Mouse (Mus musculus) CH12.LX (cell line): Measurements from ENCODE around the gene Acads. TPM values are rescaled to one million over a fixed set of nuclear protein-coding genes. Genes with fewer than 3 reads are reported as not detected.
"Not testable (repeated sequence)": the region's sequence is repeated elsewhere in the genome, so short reads cannot be mapped to it uniquely, and the experiment has no call there.

Experiments used
- DNase-seq: peaks from one replicate; pipeline ENCODE4 v3.0.0-alpha.2; 2013; ENCODE audit errors: extremely low read depth
- H3K27ac ChIP-seq: 2 replicates; pipeline ENCODE4 v1.5.1; 2012; ENCODE audit warnings: low read depth, mild to moderate bottlenecking, control low read depth, moderate library complexity; ENCODE audit not compliant: insufficient read depth
- H3K27me3 ChIP-seq: replicated peaks from 2 replicates; pipeline ENCODE3; 2012; ENCODE audit warnings: inconsistent platforms
- H3K36me3 ChIP-seq, 2 experiments: replicated peaks in 1 of 2; 2 replicates each; pipeline versions ENCODE3 to v1.6.1; 2012; ENCODE audit warnings: inconsistent platforms in 1 of 2, low read length in 1 of 2, mild to moderate bottlenecking in 1 of 2, mixed read lengths in 1 of 2, moderate library complexity in 1 of 2; ENCODE audit not compliant: control insufficient read depth in 1 of 2, insufficient read depth in 1 of 2
- H3K4me1 ChIP-seq, 2 experiments: 2 replicates each; pipeline ENCODE4 v1.6.1; 2012; ENCODE audit warnings: inconsistent platforms in 1 of 2, moderate library complexity in 1 of 2; ENCODE audit not compliant: insufficient read depth in 2 of 2, control insufficient read depth in 1 of 2
- H3K4me2 ChIP-seq: 2 replicates; pipeline ENCODE4 v1.6.1; 2012; ENCODE audit warnings: low read depth, mild to moderate bottlenecking, control low read depth; ENCODE audit not compliant: poor library complexity, insufficient read depth, severe bottlenecking
- H3K4me3 ChIP-seq, 3 experiments: fragments of 150-350 bp in 1 of 3; sonication (generic) in 1 of 3; replicated peaks in 1 of 3; 2 replicates each; pipeline versions ENCODE3 to v1.5.1; 2011 to 2012; ENCODE audit warnings: low read depth in 2 of 3, low read length in 2 of 3, mild to moderate bottlenecking in 2 of 3, moderate library complexity in 2 of 3, control low read depth in 1 of 3, improper control_type of control experiment in 1 of 3, inconsistent platforms in 1 of 3, mixed read lengths in 1 of 3; ENCODE audit not compliant: poor library complexity in 1 of 3
- H3K79me2 ChIP-seq: replicated peaks from 2 replicates; pipeline ENCODE4 v1.6.1; 2012; ENCODE audit warnings: mild to moderate bottlenecking, moderate library complexity; ENCODE audit not compliant: control insufficient read depth, poor library complexity, insufficient read depth, severe bottlenecking; ENCODE audit errors: extremely low read depth
- H3K9ac ChIP-seq: 2 replicates; pipeline ENCODE4 v1.6.1; 2012; ENCODE audit warnings: low read depth, mild to moderate bottlenecking, control low read depth, moderate library complexity; ENCODE audit not compliant: insufficient read depth
- H3K9me3 ChIP-seq: replicated peaks from 2 replicates; pipeline ENCODE3; 2012; ENCODE audit warnings: low read length, inconsistent platforms, mixed read lengths
- CTCF ChIP-seq, 2 experiments: IDR thresholded peaks in 1 of 2; conservative IDR thresholded peaks in 1 of 2; 2 replicates each; pipeline ENCODE4 v1.5.1; 2011 to 2012; ENCODE audit warnings: low read depth in 2 of 2, low read length in 2 of 2, improper control_type of control experiment in 1 of 2, inconsistent platforms in 1 of 2, mild to moderate bottlenecking in 1 of 2, moderate library complexity in 1 of 2
- GABPA ChIP-seq: IDR thresholded peaks from 2 replicates; pipeline ENCODE4 v1.6.1; 2012; ENCODE audit warnings: low read depth, low read length, improper control_type of control experiment, inconsistent platforms; ENCODE audit not compliant: insufficient replicate concordance
- JUN ChIP-seq: IDR thresholded peaks from 2 replicates; pipeline ENCODE4 v1.6.1; 2011; ENCODE audit warnings: low read depth, mild to moderate bottlenecking, low read length, improper control_type of control experiment, moderate library complexity; ENCODE audit not compliant: insufficient read depth
- KAT2A ChIP-seq: IDR thresholded peaks from 2 replicates; pipeline ENCODE4 v1.6.1; 2012; ENCODE audit warnings: low read length, improper control_type of control experiment, inconsistent platforms; ENCODE audit not compliant: insufficient replicate concordance
- NRF1 ChIP-seq: IDR thresholded peaks from 2 replicates; pipeline ENCODE4 v1.6.1; 2014; ENCODE audit warnings: low read depth, mild to moderate bottlenecking, inconsistent platforms, low read length, improper control_type of control experiment, moderate library complexity
- PAX5 ChIP-seq: IDR thresholded peaks from 2 replicates; pipeline ENCODE4 v1.6.1; 2012; ENCODE audit warnings: low read length, inconsistent platforms, mixed read lengths
- RAD21 ChIP-seq: IDR thresholded peaks from 2 replicates; pipeline ENCODE4 v1.6.1; 2011; ENCODE audit warnings: low read depth, mild to moderate bottlenecking, low read length, improper control_type of control experiment, moderate library complexity
- SMC3 ChIP-seq: IDR thresholded peaks from 2 replicates; pipeline ENCODE4 v1.6.1; 2011; ENCODE audit warnings: low read depth, low read length, improper control_type of control experiment
- USF1 ChIP-seq: IDR thresholded peaks from 2 replicates; pipeline ENCODE4 v1.6.1; 2014; ENCODE audit warnings: low read depth, mild to moderate bottlenecking, inconsistent platforms, low read length, improper control_type of control experiment
- ZNF384 ChIP-seq: IDR thresholded peaks from 2 replicates; pipeline ENCODE4 v1.6.1; 2012; ENCODE audit warnings: low read depth, low read length, improper control_type of control experiment, inconsistent platforms
- dilution Hi-C: fragments of 300-500 bp; cut with MboI; formaldehyde crosslinking; loops from 2 replicates; pipeline ENCODE4 v1.14.3; 2020; ENCODE audit warnings: low sequenced_read_pairs; ENCODE audit not compliant: extremely low pct_unique_long_range_greater_than_20kb, extremely low pct_ligation_motif_present
- in situ Hi-C: fragments of 300-500 bp; cut with MboI; formaldehyde crosslinking; loops from 3 replicates; pipeline ENCODE4 v1.14.3; 2019; ENCODE audit warnings: low sequenced_read_pairs, low pct_ligation_motif_present, low pct_unique_long_range_greater_than_20kb, mixed read lengths
- polyA plus RNA-seq: library from polyadenylated mRNA; unstranded; fragments of >175 nt; gene quantifications from 2 replicates; pipeline ENCODE4 v1.2.1, GENCODE M21; 2012; ENCODE audit warnings: low read depth; ENCODE audit not compliant: insufficient read length
- total RNA-seq, 2 experiments: library from RNA; depleted of rRNA; stranded (reverse); fragments of 300-350 nt in 1 of 2; fragments of >200 nt in 1 of 2; gene quantifications; 2 replicates each; pipeline ENCODE4 v1.2.3; 2012 to 2014

The Acads gene
- total and polyA plus RNA-seq, 3 experiments: 43.0 to 57.8 (median 43.1) TPM

DNA sequence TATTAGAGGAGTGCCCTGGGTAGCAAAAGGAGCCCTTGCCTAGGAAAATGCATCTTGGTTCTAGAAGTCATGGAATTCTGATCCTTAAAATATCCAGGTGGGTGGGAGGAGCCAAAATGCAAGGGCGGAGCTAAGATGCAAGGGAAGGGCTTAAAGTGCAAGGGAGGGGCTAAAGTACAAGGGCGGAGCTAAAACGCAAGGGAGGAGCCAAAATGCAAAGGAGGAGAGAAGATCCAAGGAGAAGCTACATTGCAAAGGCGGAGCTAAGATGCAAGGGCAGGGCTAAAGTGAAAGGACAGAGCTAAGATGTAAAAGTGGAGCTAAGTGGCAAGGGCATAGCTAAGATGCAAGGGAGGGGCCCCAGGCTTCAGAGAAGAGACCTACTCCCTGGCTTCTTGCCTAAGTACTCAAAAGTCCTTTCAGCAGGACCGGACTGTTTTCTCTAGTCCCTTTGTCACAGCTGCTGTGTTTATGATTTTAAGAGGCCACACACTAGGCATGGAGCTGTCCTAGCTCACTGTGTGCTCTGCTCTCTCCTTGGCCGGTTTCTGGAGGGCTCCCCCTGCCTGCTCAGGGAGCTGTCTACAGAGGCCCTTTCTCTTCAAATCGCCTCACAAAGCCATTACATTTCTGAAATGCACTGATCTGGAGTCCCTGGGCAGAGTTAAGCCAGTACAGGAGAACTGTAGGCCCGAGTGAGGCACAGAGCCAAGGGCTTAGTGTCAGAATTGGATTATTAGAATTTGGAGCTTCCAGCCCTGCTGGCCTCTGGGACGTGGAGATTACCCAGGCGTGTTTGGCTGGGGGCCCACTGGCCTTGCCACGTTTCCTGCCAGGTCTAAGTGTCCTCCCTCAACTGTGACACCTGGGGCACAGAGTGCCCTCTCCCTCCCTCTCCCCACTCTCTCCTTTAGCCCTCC lies 47.0 kb upstream of the Acads start (continued):
- TF ChIP-seq KAT2A: no peak
- no peak for TF ChIP-seq PAX5
- TF ChIP-seq ZNF384: no peak

- in situ Hi-C loops: loop anchor here (5.0 kb wide), 1 partner anchor 38 kb away; no protein-coding TSS in a partner anchor
- H3K4me1 ChIP-seq: peaks cover 11 to 34% of the 10 kb centered on the region in 2 experiments
These were observed 46.2 kb upstream of the Acads start for GRCm38 (mm10) chr5:115165351-115165750.

GRCm38 (mm10) chr5:115164446-115164845 lies 45.3 kb upstream of the Acads start:
- H3K4me3 ChIP-seq, H3K9me3 ChIP-seq, in situ Hi-C loops, H3K9ac ChIP-seq, dilution Hi-C loops, H3K79me2 ChIP-seq, H3K27ac ChIP-seq, DNase-seq, H3K27me3 ChIP-seq, H3K4me2 ChIP-seq, H3K36me3 ChIP-seq: not testable (repeated sequence)
- H3K4me1 ChIP-seq: peaks cover 11 to 43% of the 10 kb centered on the region in 2 experiments

More at GRCm38 (mm10) chr5:115165351-115165750, 46.2 kb upstream of the Acads start:
- TF ChIP-seq SMC3 (peak; percentile 32; the same call in 1 of the 2 replicates), USF1 (no peak), CTCF (conservative IDR thresholded peaks at IDR 0.05 in 1 of 2, IDR thresholded peaks at IDR 0.05 in 1 of 2; ENCODE audit: low read depth in 2 of 2, low read length in 2 of 2) (peak in 1 of 2 experiments; percentile 43; a peak in 2 of 4 replicates), JUN (no peak), RAD21 (no peak; the same call in none of the 2 replicates)
- Histone ChIP-seq H3K9ac (no peak overlapping the region), H3K4me2 (no peak overlapping the region), H3K27ac (no peak overlapping the region), H3K79me2 (no peaks in the 10 kb centered on the region), H3K9me3 (no peaks in the 10 kb centered on the region), H3K36me3 (no peaks in the 10 kb centered on the region), H3K4me3 (no peak overlapping the region), H3K27me3 (no peaks in the 10 kb centered on the region)
- DNase-seq: no peak
- dilution Hi-C loops: no loop called here

GRCm38 (mm10) chr5:115163563-115163962 lies 44.4 kb upstream of the Acads start:
- no peak overlapping the region for H3K27ac ChIP-seq
- no peak overlapping the region for H3K9ac ChIP-seq
- H3K4me3 ChIP-seq: no peak overlapping the region
- dilution Hi-C loops: no loop called here
- H3K36me3 ChIP-seq: no peaks in the 10 kb centered on the region
- H3K4me1 ChIP-seq: peaks cover 11 to 48% of the 10 kb centered on the region in 2 experiments
- H3K9me3 ChIP-seq: no peaks in the 10 kb centered on the region
- TF ChIP-seq GABPA (no peak), SMC3 (peak; percentile 56), RAD21 (peak; percentile 34), CTCF (conservative IDR thresholded peaks at IDR 0.05 in 1 of 2, IDR thresholded peaks at IDR 0.05 in 1 of 2; ENCODE audit: low read depth in 2 of 2, low read length in 2 of 2) (peak; percentile 37 to 58; a peak in 3 of 4 replicates), NRF1 (peak; percentile 64)
- H3K4me2 ChIP-seq: no peak overlapping the region
- in situ Hi-C loops: no loop called here
- no peak for DNase-seq
- H3K79me2 ChIP-seq: no peaks in the 10 kb centered on the region
- H3K27me3 ChIP-seq: no peaks in the 10 kb centered on the region

- H3K9me3 ChIP-seq, H3K36me3 ChIP-seq, H3K9ac ChIP-seq, H3K4me2 ChIP-seq, H3K27ac ChIP-seq, H3K27me3 ChIP-seq, dilution Hi-C loops, in situ Hi-C loops, DNase-seq, H3K4me3 ChIP-seq: not testable (repeated sequence)
- Histone ChIP-seq H3K79me2 (peaks cover 10% of the 10 kb centered on the region), H3K4me1 (peaks cover 7 to 38% of the 10 kb centered on the region in 2 experiments)
These were observed 42.8 kb upstream of the Acads start for GRCm38 (mm10) chr5:115161940-115162279.
